Mouse (Mus musculus) midbrain, embryonic 10.5 days (tissue): ENCODE measurements around the gene Agrp. TPM values are rescaled to one million over a fixed set of nuclear protein-coding genes. Genes with fewer than 3 reads are reported as not detected.

Source experiments
- DNase-seq: peaks from one replicate; pipeline ENCODE4 v3.0.0-alpha.2; 2017; ENCODE audit warnings: low spot score
- H3K27ac ChIP-seq: fragments of 300-500 bp; sonication (generic); replicated peaks from 2 replicates; pipeline ENCODE4 v1.5.1; 2016; ENCODE audit warnings: mild to moderate bottlenecking
- H3K27me3 ChIP-seq: fragments of 300-500 bp; sonication (generic); 2 replicates; pipeline ENCODE4 v1.6.1; 2016; ENCODE audit warnings: low read depth, mild to moderate bottlenecking; ENCODE audit not compliant: poor library complexity, severe bottlenecking
- H3K36me3 ChIP-seq: fragments of 300-500 bp; sonication (generic); 2 replicates; pipeline ENCODE4 v1.6.1; 2016; ENCODE audit warnings: mild to moderate bottlenecking, moderate library complexity
- H3K4me1 ChIP-seq: fragments of 300-500 bp; sonication (generic); 2 replicates; pipeline ENCODE4 v1.6.1; 2016
- H3K4me3 ChIP-seq: fragments of 300-500 bp; sonication (generic); 2 replicates; pipeline ENCODE4 v1.5.1; 2016; ENCODE audit warnings: mild to moderate bottlenecking, moderate library complexity
- H3K9me3 ChIP-seq: fragments of 300-500 bp; sonication (generic); replicated peaks from 2 replicates; pipeline ENCODE4 v1.6.1; 2016; ENCODE audit warnings: mild to moderate bottlenecking
- WGBS: fragments of 180-500 bp; shearing (Covaris S2); methylation state at CpG from one replicate; pipeline ENCODE4 v1.1.7; 2016; 5-methylcytosine and 5-hydroxymethylcytosine counted together
- polyA plus RNA-seq: library from polyadenylated mRNA; unstranded; fragments of >200 nt; fragmentation: Nextera tagmentation; extraction: Ambion mirVana; gene quantifications from 2 replicates; pipeline ENCODE4 v1.2.1, GENCODE M21; 2016

Agrp gene
- polyA plus RNA-seq, 1 experiment from 2014 or later, result 0.62 TPM

GRCm38 (mm10) chr8:105533892-105534329, 103.3 kb downstream of the Agrp start:
- Histone ChIP-seq H3K36me3 (peaks cover 51% of the 10 kb centered on the region), H3K4me3 (no peak overlapping the region), H3K4me1 (peaks cover 33% of the 10 kb centered on the region), H3K9me3 (no peaks in the 10 kb centered on the region), H3K27me3 (no peaks in the 10 kb centered on the region), H3K27ac (peak overlapping the region; percentile 72)
- DNase-seq, result peak; percentile 80
- WGBS, result 0% methylated on average over 1 of the region's 1 CpGs

- DNase-seq, result no peak
- Histone ChIP-seq H3K27me3 (no peaks in the 10 kb centered on the region), H3K4me1 (peaks cover 35% of the 10 kb centered on the region), H3K4me3 (no peak overlapping the region), H3K27ac (peak overlapping the region; percentile 72), H3K9me3 (no peaks in the 10 kb centered on the region), H3K36me3 (peaks cover 50% of the 10 kb centered on the region)
- 43% methylated on average over 2 of the region's 2 CpGs for WGBS
These were observed 103.8 kb downstream of the Agrp start for GRCm38 (mm10) chr8:105533439-105533838.

DNA sequence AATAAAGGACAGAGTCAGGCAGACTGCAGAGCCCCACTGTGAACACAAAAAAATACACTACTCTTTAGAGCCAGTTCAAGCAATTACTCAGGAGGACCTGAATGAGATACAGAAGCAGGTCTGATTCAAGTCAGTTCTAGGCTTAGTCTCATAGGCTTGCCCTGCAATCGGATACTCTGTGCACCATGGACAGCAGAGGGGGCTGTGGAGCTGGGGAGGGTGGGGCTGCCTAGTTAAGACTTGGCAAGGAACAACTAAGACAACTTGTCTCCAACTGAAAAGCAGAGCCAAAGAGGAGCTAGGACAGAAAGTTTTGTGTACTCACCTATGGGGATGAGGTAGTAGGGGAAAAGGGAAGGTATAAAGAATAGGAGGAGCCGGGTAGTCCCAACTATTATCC, 105.4 kb downstream of the Agrp start:
- no peak for DNase-seq
- peaks cover 39% of the 10 kb centered on the region for H3K36me3 ChIP-seq

GRCm38 (mm10) chr8:105529271-105529670, 107.9 kb downstream of the Agrp start:
- Histone ChIP-seq H3K4me3 (no peak overlapping the region), H3K9me3 (no peaks in the 10 kb centered on the region), H3K36me3 (peaks cover 42% of the 10 kb centered on the region), H3K27ac (no peak overlapping the region; the same call in 1 of the 2 replicates), H3K27me3 (no peaks in the 10 kb centered on the region), H3K4me1 (peaks cover 33% of the 10 kb centered on the region)
- DNase-seq, result no peak
- WGBS, result 86% methylated on average over 3 of the region's 3 CpGs

More for the DNA sequence above, 105.4 kb downstream of the Agrp start:
- Histone ChIP-seq H3K27me3 (no peaks in the 10 kb centered on the region), H3K4me3 (no peak overlapping the region), H3K4me1 (peaks cover 35% of the 10 kb centered on the region), H3K9me3 (no peaks in the 10 kb centered on the region), H3K27ac (no peak overlapping the region)
- 54% methylated on average over 2 of the region's 2 CpGs for WGBS

DNA sequence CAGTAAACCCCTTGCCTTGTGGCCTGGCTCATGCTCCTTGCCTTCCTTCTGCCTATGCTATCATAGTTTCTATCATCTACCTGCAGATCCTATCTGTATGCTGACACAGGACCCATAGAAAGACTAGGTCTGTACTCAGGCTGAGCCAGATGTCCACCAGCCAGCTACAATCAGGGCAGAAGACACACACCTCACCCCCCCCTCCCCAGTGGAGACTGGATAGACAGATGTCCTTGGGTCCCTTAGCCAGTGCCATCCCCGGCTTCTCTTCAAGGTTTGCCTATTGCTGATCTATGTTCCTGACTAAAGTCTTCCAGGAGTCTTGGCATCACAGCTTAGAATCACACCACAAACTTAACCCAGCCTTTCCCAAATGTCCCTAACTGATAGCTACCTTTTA, 109.0 kb downstream of the Agrp start:
- WGBS, result 90% methylated on average over 1 of the region's 1 CpGs
- no peak overlapping the region for H3K4me3 ChIP-seq
- H3K36me3 ChIP-seq, result peaks cover 53% of the 10 kb centered on the region
- H3K27me3 ChIP-seq, result no peaks in the 10 kb centered on the region
- no peaks in the 10 kb centered on the region for H3K9me3 ChIP-seq
- DNase-seq, result no peak
- no peak overlapping the region for H3K27ac ChIP-seq
- H3K4me1 ChIP-seq, result peaks cover 24% of the 10 kb centered on the region

DNA sequence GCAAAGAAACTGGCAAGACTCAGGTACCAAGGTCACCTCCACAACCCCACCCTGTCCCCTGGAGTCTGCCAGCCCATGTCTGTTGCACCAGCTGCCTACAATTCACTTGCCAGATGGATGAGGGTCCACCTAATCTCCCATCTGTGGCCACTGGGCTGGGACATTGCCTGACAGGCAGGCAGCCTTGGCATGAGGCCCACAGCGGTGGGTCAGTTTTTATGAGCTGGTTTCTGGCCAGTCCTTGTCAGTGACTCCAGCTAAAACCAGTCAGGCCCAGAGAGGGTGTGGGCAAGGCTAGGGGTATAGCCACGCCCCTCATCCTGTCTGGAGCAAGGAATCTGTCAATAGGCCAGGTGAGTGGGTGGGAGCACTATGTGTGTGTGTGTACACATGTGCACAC, 110.1 kb downstream of the Agrp start:
- 86% methylated on average over 2 of the region's 2 CpGs for WGBS
- Histone ChIP-seq H3K4me3 (no peak overlapping the region), H3K4me1 (peaks cover 33% of the 10 kb centered on the region), H3K27ac (no peak overlapping the region), H3K27me3 (no peaks in the 10 kb centered on the region), H3K9me3 (no peaks in the 10 kb centered on the region), H3K36me3 (peaks cover 64% of the 10 kb centered on the region)
- DNase-seq, result no peak

GRCm38 (mm10) chr8:105522890-105523289, 114.3 kb downstream of the Agrp start:
- Histone ChIP-seq H3K4me1 (peaks cover 55% of the 10 kb centered on the region), H3K9me3 (no peaks in the 10 kb centered on the region), H3K4me3 (no peak overlapping the region), H3K36me3 (peaks cover 46% of the 10 kb centered on the region), H3K27me3 (peaks cover 10% of the 10 kb centered on the region), H3K27ac (peak overlapping the region; percentile 94; the same call in 1 of the 2 replicates)
- 87% methylated on average over 9 of the region's 9 CpGs for WGBS
- DNase-seq, result no peak

GRCm38 (mm10) chr8:105521995-105522769, 115.0 kb downstream of the Agrp start:
- 88% methylated on average over 21 of the region's 21 CpGs for whole genome bisulfite sequencing
- no peak for DNase-seq
- Histone ChIP-seq H3K36me3 (peaks cover 44% of the 10 kb centered on the region), H3K27ac (peak overlapping the region; percentile 94), H3K9me3 (no peaks in the 10 kb centered on the region), H3K4me1 (peaks cover 62% of the 10 kb centered on the region), H3K27me3 (peaks cover 17% of the 10 kb centered on the region), H3K4me3 (no peak overlapping the region)

- 0% methylated on average over 3 of the region's 3 CpGs for WGBS
These were observed 116.1 kb downstream of the Agrp start for GRCm38 (mm10) chr8:105521061-105521460.

DNA sequence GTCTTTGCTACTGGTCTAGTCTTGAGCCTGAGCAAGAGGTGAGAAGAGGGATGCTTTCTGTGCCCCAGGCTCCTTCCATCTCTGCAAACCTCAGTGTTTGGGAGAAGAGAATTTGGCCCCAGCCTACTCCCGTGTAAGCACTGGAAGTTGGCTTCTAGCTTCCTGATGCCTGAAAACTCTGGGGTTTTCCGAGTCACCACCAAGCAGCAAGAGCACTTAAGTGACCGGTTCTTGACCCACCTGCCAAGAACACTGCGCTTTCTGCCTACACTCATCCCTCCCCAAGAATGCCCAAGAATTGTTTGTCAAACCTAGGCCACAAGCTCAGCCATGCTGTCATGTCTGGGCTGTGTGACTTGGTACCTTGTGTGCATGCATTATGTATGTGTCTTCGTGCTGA, 116.7 kb downstream of the Agrp start:
- Histone ChIP-seq H3K9me3 (no peaks in the 10 kb centered on the region), H3K36me3 (peaks cover 37% of the 10 kb centered on the region), H3K27ac (peak overlapping the region; percentile 94), H3K27me3 (peaks cover 28% of the 10 kb centered on the region), H3K4me3 (peak overlapping the region; percentile 90), H3K4me1 (peaks cover 78% of the 10 kb centered on the region)
- no peak for DNase-seq
- 16% methylated on average over 5 of the region's 5 CpGs for WGBS

More at GRCm38 (mm10) chr8:105521061-105521460, 116.1 kb downstream of the Agrp start:
- Histone ChIP-seq H3K36me3 (peaks cover 41% of the 10 kb centered on the region), H3K4me3 (peak overlapping the region; percentile 90), H3K27me3 (peaks cover 28% of the 10 kb centered on the region), H3K4me1 (peaks cover 73% of the 10 kb centered on the region), H3K27ac (peak overlapping the region; percentile 94), H3K9me3 (no peaks in the 10 kb centered on the region)
- peak; percentile 84 for DNase-seq

- peaks cover 78% of the 10 kb centered on the region for H3K4me1 ChIP-seq
- peaks cover 28% of the 10 kb centered on the region for H3K36me3 ChIP-seq
- H3K9me3 ChIP-seq, result no peaks in the 10 kb centered on the region
- peaks cover 36% of the 10 kb centered on the region for H3K27me3 ChIP-seq
- DNase-seq, result peak; percentile 48
- peak overlapping the region; percentile 94 for H3K27ac ChIP-seq
- 0% methylated on average over 2 of the region's 2 CpGs for WGBS
- H3K4me3 ChIP-seq, result peak overlapping the region; percentile 90
These were observed 117.6 kb downstream of the Agrp start for GRCm38 (mm10) chr8:105519591-105519990.

DNA sequence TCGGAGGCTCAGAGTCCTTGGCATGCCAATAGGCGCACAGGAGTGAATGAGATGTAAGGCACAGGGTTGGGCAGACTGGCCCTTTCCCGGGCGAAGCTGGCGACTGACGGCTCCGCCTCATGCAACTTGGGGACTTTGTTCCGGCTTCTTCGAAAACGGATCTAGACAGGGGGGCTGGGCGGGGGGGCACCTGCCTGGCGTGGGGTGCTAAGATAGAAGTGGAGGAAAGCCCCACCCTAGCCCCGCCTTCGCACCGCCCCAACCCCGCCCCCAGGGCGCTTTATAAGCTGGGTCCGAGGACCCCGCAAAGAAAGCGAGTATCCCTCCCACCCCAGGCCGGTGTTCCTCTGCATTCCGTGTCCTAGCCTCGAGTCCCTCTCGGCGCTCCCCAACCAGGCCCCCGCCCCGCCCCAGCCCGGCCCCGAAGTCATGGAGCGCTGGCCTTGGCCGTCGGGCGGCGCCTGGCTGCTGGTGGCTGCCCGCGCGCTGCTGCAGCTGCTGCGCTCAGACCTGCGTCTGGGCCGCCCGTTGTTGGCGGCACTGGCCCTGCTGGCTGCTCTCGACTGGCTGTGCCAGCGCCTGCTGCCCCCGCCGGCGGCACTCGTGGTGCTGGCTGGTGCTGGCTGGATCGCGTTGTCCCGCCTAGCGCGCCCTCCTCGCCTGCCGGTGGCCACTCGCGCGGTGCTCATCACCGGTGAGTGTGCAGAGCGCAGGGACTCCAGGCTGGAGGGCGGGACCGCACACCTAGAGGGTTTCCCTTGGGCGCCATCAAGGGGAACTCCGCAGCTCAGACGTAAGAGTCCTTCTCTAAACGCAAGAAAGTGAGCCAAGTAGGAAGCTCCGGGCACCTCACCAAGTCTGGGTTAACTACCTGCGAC, 118.5 kb downstream of the Agrp start, which contains the start of gene Hsd11b2:
Gene Hsd11b2 (plus strand): TSS at position 320 of the 878 bp plus-strand sequence.
- Histone ChIP-seq H3K27me3 (peaks cover 44% of the 10 kb centered on the region), H3K4me3 (peak within 1 kb of the TSS; percentile 90), H3K9me3 (no peaks in the 10 kb centered on the region), H3K27ac (peak within 1 kb of the TSS; percentile 94), H3K4me1 (peaks cover 78% of the 10 kb centered on the region), H3K36me3 (peaks cover 18% of the 10 kb centered on the region)
- WGBS, result under 1% methylated on average over 68 of the region's 68 CpGs
- DNase-seq, result peak; percentile 76
